Mouse (Mus musculus) limb, embryonic 11.5 days (tissue): Measurements from ENCODE around the gene Syt17. TPM values are rescaled to one million over a fixed set of nuclear protein-coding genes. Genes with fewer than 3 reads are reported as not detected.

Experiments
- ATAC-seq: fragments of 200-750 bp; cut with Nextera tagmentation; 2 replicates; pipeline ENCODE4 v1.8.0; 2017; ENCODE audit warnings: low read depth; ENCODE audit not compliant: insufficient number of reproducible peaks, low FRiP score, low TSS enrichment
- DNase-seq: peaks from one replicate; pipeline ENCODE4 v3.0.0-alpha.2; 2015; ENCODE audit warnings: low spot score
- H3K27ac ChIP-seq: fragments of 300-500 bp; sonication (generic); replicated peaks from 2 replicates; pipeline ENCODE4 v1.5.1; 2014; ENCODE audit warnings: low read depth, mild to moderate bottlenecking, low read length
- H3K27me3 ChIP-seq: fragments of 300-500 bp; sonication (generic); 2 replicates; pipeline ENCODE4 v1.6.1; 2014; ENCODE audit warnings: mild to moderate bottlenecking, low read length, mixed read lengths; ENCODE audit not compliant: control insufficient read depth, insufficient read depth
- H3K36me3 ChIP-seq: fragments of 300-500 bp; sonication (generic); 2 replicates; pipeline ENCODE4 v1.6.1; 2014; ENCODE audit warnings: mild to moderate bottlenecking, low read length, moderate library complexity, mixed read lengths; ENCODE audit not compliant: control insufficient read depth, insufficient read depth
- H3K4me1 ChIP-seq: fragments of 300-500 bp; sonication (generic); 2 replicates; pipeline ENCODE4 v1.6.1; 2014; ENCODE audit warnings: low read length, mixed read lengths; ENCODE audit not compliant: control insufficient read depth, insufficient read depth
- H3K4me2 ChIP-seq: fragments of 300-500 bp; sonication (generic); 2 replicates; pipeline ENCODE4 v1.6.1; 2014; ENCODE audit warnings: low read depth, mild to moderate bottlenecking, moderate library complexity; ENCODE audit not compliant: severe bottlenecking
- H3K4me3 ChIP-seq: fragments of 300-500 bp; sonication (generic); 2 replicates; pipeline ENCODE4 v1.5.1; 2014; ENCODE audit warnings: low read depth, low read length
- H3K9ac ChIP-seq: fragments of 300-500 bp; sonication (generic); 2 replicates; pipeline ENCODE4 v1.6.1; 2014; ENCODE audit warnings: mild to moderate bottlenecking, low read length
- H3K9me3 ChIP-seq: fragments of 300-500 bp; sonication (generic); 2 replicates; pipeline ENCODE4 v1.6.1; 2016; ENCODE audit warnings: low read length; ENCODE audit not compliant: control insufficient read depth
- WGBS: fragments of 180-500 bp; shearing (Covaris S2); extraction: QIAGEN DNeasy Blood & Tissue Kit; methylation state at CpG from one replicate; pipeline ENCODE4 v1.1.7; 2014; 5-methylcytosine and 5-hydroxymethylcytosine counted together
- polyA plus RNA-seq: library from polyadenylated mRNA; unstranded; fragments of >200 nt; fragmentation: Nextera tagmentation; extraction: Ambion mirVana; gene quantifications from 2 replicates; pipeline ENCODE4 v1.2.1, GENCODE M21; 2014

Gene Syt17
- polyA plus RNA-seq, 1 experiment from 2014 or later = 1.5 TPM

GRCm38 (mm10) chr7:118447291-118448133 is 510 bp downstream of the Syt17 start:
- Histone ChIP-seq H3K4me1 (peaks cover 11% of the 10 kb centered on the region), H3K27ac (no peak overlapping the region), H3K36me3 (no peaks in the 10 kb centered on the region), H3K9me3 (no peaks in the 10 kb centered on the region), H3K4me3 (peak overlapping the region; percentile 62), H3K9ac (peak overlapping the region; percentile 63), H3K4me2 (peak overlapping the region; percentile 97), H3K27me3 (0 out of 2 replicates have a peak, but pooled peaks cover 6% of the 10 kb centered on the region)
- DNase-seq (peak; percentile 67), ATAC-seq (peak; percentile 44; the same call in 1 of the 2 replicates)
- WGBS = under 1% methylated on average over 64 of the region's 65 CpGs

- Histone ChIP-seq H3K9ac (no peak overlapping the region), H3K4me2 (no peak overlapping the region), H3K36me3 (no peaks in the 10 kb centered on the region), H3K27me3 (0 out of 2 replicates have a peak, but pooled peaks cover 6% of the 10 kb centered on the region), H3K4me1 (peaks cover 11% of the 10 kb centered on the region), H3K27ac (no peak overlapping the region), H3K4me3 (no peak overlapping the region), H3K9me3 (no peaks in the 10 kb centered on the region)
- no peak for ATAC-seq
- DNase-seq = no peak
- 55% methylated on average over 7 of the region's 7 CpGs for WGBS
Measured at GRCm38 (mm10) chr7:118443895-118444485, 4.0 kb downstream of the Syt17 start.

- H3K27me3 ChIP-seq = 0 out of 2 replicates have a peak, but pooled peaks cover 6% of the 10 kb centered on the region
- no peak for DNase-seq
Measured at GRCm38 (mm10) chr7:118443371-118443770, 4.7 kb downstream of the Syt17 start.

GRCm38 (mm10) chr7:118441535-118441934 is 6.5 kb downstream of the Syt17 start:
- H3K4me1 ChIP-seq = no peaks in the 10 kb centered on the region
- H3K27ac ChIP-seq = no peak overlapping the region
- no peaks in the 10 kb centered on the region for H3K9me3 ChIP-seq
- H3K36me3 ChIP-seq = no peaks in the 10 kb centered on the region
- no peak overlapping the region for H3K4me3 ChIP-seq
- DNase-seq (no peak), ATAC-seq (no peak)
- H3K9ac ChIP-seq = no peak overlapping the region
- WGBS = 80% methylated on average over 6 of the region's 6 CpGs
- no peaks in the 10 kb centered on the region for H3K27me3 ChIP-seq
- no peak overlapping the region for H3K4me2 ChIP-seq

More at GRCm38 (mm10) chr7:118443371-118443770, 4.7 kb downstream of the Syt17 start:
- H3K27ac ChIP-seq = no peak overlapping the region
- no peaks in the 10 kb centered on the region for H3K9me3 ChIP-seq
- WGBS = 3% methylated on average over 9 of the region's 9 CpGs
- H3K36me3 ChIP-seq = no peaks in the 10 kb centered on the region
- no peak overlapping the region for H3K4me3 ChIP-seq
- no peak overlapping the region for H3K9ac ChIP-seq
- peaks cover 7% of the 10 kb centered on the region for H3K4me1 ChIP-seq
- H3K4me2 ChIP-seq = no peak overlapping the region
- no peak for ATAC-seq

- ATAC-seq (no peak), DNase-seq (peak; percentile 65)
- Histone ChIP-seq H3K27ac (no peak overlapping the region), H3K9ac (no peak overlapping the region), H3K4me1 (no peaks in the 10 kb centered on the region), H3K27me3 (no peaks in the 10 kb centered on the region), H3K4me2 (no peak overlapping the region), H3K4me3 (no peak overlapping the region), H3K36me3 (no peaks in the 10 kb centered on the region), H3K9me3 (no peaks in the 10 kb centered on the region)
- WGBS = 57% methylated on average over 7 of the region's 7 CpGs
Measured at GRCm38 (mm10) chr7:118437101-118437802, 10.8 kb downstream of the Syt17 start.

- Histone ChIP-seq H3K4me3 (no peak overlapping the region), H3K27ac (no peak overlapping the region), H3K36me3 (no peaks in the 10 kb centered on the region), H3K9me3 (no peaks in the 10 kb centered on the region), H3K27me3 (no peaks in the 10 kb centered on the region), H3K4me2 (no peak overlapping the region), H3K9ac (no peak overlapping the region), H3K4me1 (no peaks in the 10 kb centered on the region)
- WGBS = 74% methylated on average over 2 of the region's 2 CpGs
- DNase-seq = no peak
- ATAC-seq = no peak
Measured at GRCm38 (mm10) chr7:118428937-118429336, 19.1 kb downstream of the Syt17 start.

GRCm38 (mm10) chr7:118419491-118420180 is 28.4 kb downstream of the Syt17 start:
- Histone ChIP-seq H3K27me3 (no peaks in the 10 kb centered on the region), H3K4me2 (no peak overlapping the region), H3K4me3 (no peak overlapping the region), H3K27ac (no peak overlapping the region), H3K4me1 (no peaks in the 10 kb centered on the region), H3K9me3 (no peaks in the 10 kb centered on the region), H3K9ac (no peak overlapping the region), H3K36me3 (no peaks in the 10 kb centered on the region)
- WGBS = 60% methylated on average over 6 of the region's 6 CpGs
- no peak for ATAC-seq
- no peak for DNase-seq

- no peaks in the 10 kb centered on the region for H3K36me3 ChIP-seq
- H3K4me3 ChIP-seq = no peak overlapping the region
- DNase-seq (no peak), ATAC-seq (no peak)
- H3K4me2 ChIP-seq = no peak overlapping the region
- H3K9me3 ChIP-seq = no peaks in the 10 kb centered on the region
- no peaks in the 10 kb centered on the region for H3K27me3 ChIP-seq
- WGBS = 86% methylated on average over 3 of the region's 3 CpGs
- no peak overlapping the region for H3K9ac ChIP-seq
- no peak overlapping the region for H3K27ac ChIP-seq
- H3K4me1 ChIP-seq = no peaks in the 10 kb centered on the region
Measured at GRCm38 (mm10) chr7:118414183-118414582, 33.8 kb downstream of the Syt17 start.
